Mouse (Mus musculus) adrenal gland, adult 10 weeks (tissue): ENCODE data around the gene Stub1. TPM values are rescaled to one million over a fixed set of nuclear protein-coding genes. Genes with fewer than 3 reads are reported as not detected.

Experiments used
- polyA plus RNA-seq: library from polyadenylated mRNA; stranded (reverse); fragments of 350-450 nt; fragmentation: Illumina TruSeq; extraction: RNeasy Lipid Tissue Mini Kit (QIAGEN cat#74804); gene quantifications from one replicate; pipeline ENCODE4 v1.2.3, GENCODE M21; 2014; ENCODE audit warnings: low read depth, low replicate concordance

The Stub1 gene
- 8.2 TPM for polyA plus RNA-seq

GRCm38 (mm10) chr17:25833291-25833663 is at the start of gene Stub1:
TSS of gene Stub1 (minus strand) at chr17:25833404.

GRCm38 (mm10) chr17:25880196-25880910 is 47.1 kb upstream of the Stub1 start, which contains the start of gene Wfikkn1:
TSS of gene Wfikkn1 (minus strand) at chr17:25880858.

GRCm38 (mm10) chr17:25874721-25875170 is 41.5 kb upstream of the Stub1 start, which contains the start of gene Mettl26:
TSS of gene Mettl26 (plus strand) at chr17:25875074.

GRCm38 (mm10) chr17:25868601-25869191 is 35.5 kb upstream of the Stub1 start, which contains the start of gene Mcrip2:
TSS of gene Mcrip2 (minus strand) at chr17:25868764.

GRCm38 (mm10) chr17:25860832-25861703 is 27.9 kb upstream of the Stub1 start, which contains the start of gene Wdr90:
TSS of gene Wdr90 (minus strand) at chr17:25861501.

GRCm38 (mm10) chr17:25844396-25844901 is 11.2 kb upstream of the Stub1 start, which contains the start of gene Rhot2:
TSS of gene Rhot2 (minus strand) at chr17:25844851.

GRCm38 (mm10) chr17:25841117-25841880 is 8.1 kb upstream of the Stub1 start, which contains the start of gene Gm20683:
TSS of gene Gm20683 (minus strand) at chr17:25841763.

GRCm38 (mm10) chr17:25837076-25837410 is 3.8 kb upstream of the Stub1 start, which contains the start of gene Rhbdl1:
TSS of gene Rhbdl1 (minus strand) at chr17:25837295.

GRCm38 (mm10) chr17:25828712-25829557 is 4.3 kb downstream of the Stub1 start, which contains the start of gene Jmjd8:
TSS of gene Jmjd8 (plus strand) at chr17:25828867.

GRCm38 (mm10) chr17:25823452-25823851 is 9.8 kb downstream of the Stub1 start, which contains the start of gene Wdr24:
TSS of gene Wdr24 (plus strand) at chr17:25823627.

GRCm38 (mm10) chr17:25808789-25809605 is 24.2 kb downstream of the Stub1 start, which contains the start of gene Fbxl16:
TSS of gene Fbxl16 (plus strand) at chr17:25809085.

GRCm38 (mm10) chr17:25796951-25797369 is 36.2 kb downstream of the Stub1 start, which contains the start of gene Metrn:
TSS of gene Metrn (minus strand) at chr17:25797136.

GRCm38 (mm10) chr17:25795609-25796092 is 37.6 kb downstream of the Stub1 start, which contains the start of gene AC134908.4:
TSS of gene AC134908.4 (minus strand) at chr17:25795659.

GRCm38 (mm10) chr17:25792615-25793014 is 40.6 kb downstream of the Stub1 start, which contains the start of gene Fam173a:
TSS of gene Fam173a (minus strand) at chr17:25792901.

GRCm38 (mm10) chr17:25786280-25786679 is 46.9 kb downstream of the Stub1 start, which contains the start of gene Ccdc78:
TSS of gene Ccdc78 (plus strand) at chr17:25786580.

GRCm38 (mm10) chr17:25785281-25785745 is 47.9 kb downstream of the Stub1 start, which contains the start of gene Haghl:
TSS of gene Haghl (minus strand) at chr17:25785673.

